Mouse (Mus musculus) brain, embryonic 14.5 days (tissue): ENCODE data around the gene Rbpj. TPM values are rescaled to one million over a fixed set of nuclear protein-coding genes. Genes with fewer than 3 reads are reported as not detected.
A peak's percentile ranks its signal among the peaks of the same experiment; 100 is the strongest.

Experiments used
- DNase-seq: peaks from one replicate; pipeline ENCODE4 v3.0.0-alpha.2; 2011; ENCODE audit warnings: low read depth
- CTCF ChIP-seq: fragments of 200-500 bp; IDR thresholded peaks from 2 replicates; pipeline ENCODE4 v1.5.1; 2012; ENCODE audit warnings: inconsistent platforms, mild to moderate bottlenecking, moderate library complexity, borderline replicate concordance; ENCODE audit not compliant: insufficient read depth, insufficient read length; ENCODE audit errors: extremely low read depth
- POLR2A ChIP-seq: fragments of 200-500 bp; IDR thresholded peaks from 2 replicates; pipeline ENCODE4 v1.6.1; 2012; ENCODE audit warnings: mild to moderate bottlenecking, inconsistent platforms, borderline replicate concordance; ENCODE audit not compliant: poor library complexity, insufficient read depth, insufficient read length, severe bottlenecking; ENCODE audit errors: extremely low read depth
- polyA plus RNA-seq: library from polyadenylated mRNA; depleted of rRNA; stranded (reverse); fragments of >200 nt; gene quantifications from 2 replicates; pipeline ENCODE4 v1.2.3, GENCODE M21; 2012

Gene Rbpj
- polyA plus RNA-seq, 1 experiment: 62.6 TPM

GRCm38 (mm10) chr5:53450945-53451344 lies 15.0 kb upstream of the Rbpj start:
- no peak for DNase-seq

GRCm38 (mm10) chr5:53451829-53452228 lies 14.1 kb upstream of the Rbpj start:
- TF ChIP-seq POLR2A: no peak
- no peak for TF ChIP-seq CTCF
- DNase-seq: no peak

More at GRCm38 (mm10) chr5:53450945-53451344, 15.0 kb upstream of the Rbpj start:
- no peak for TF ChIP-seq CTCF
- TF ChIP-seq POLR2A: no peak

- DNase-seq: no peak
- no peak for TF ChIP-seq CTCF
- no peak for TF ChIP-seq POLR2A
Observed at GRCm38 (mm10) chr5:53452920-53453319, 13.0 kb upstream of the Rbpj start.

GRCm38 (mm10) chr5:53454706-53455105 lies 11.2 kb upstream of the Rbpj start:
- TF ChIP-seq CTCF (no peak), POLR2A (no peak)
- DNase-seq: no peak

GRCm38 (mm10) chr5:53455459-53455858 lies 10.5 kb upstream of the Rbpj start:
- no peak for DNase-seq
- TF ChIP-seq POLR2A (no peak), CTCF (no peak)

- DNase-seq: no peak
- TF ChIP-seq CTCF (no peak), POLR2A (no peak)
Observed at GRCm38 (mm10) chr5:53460196-53460595, 5.8 kb upstream of the Rbpj start.

GRCm38 (mm10) chr5:53463098-53464018 lies 2.6 kb upstream of the Rbpj start:
- DNase-seq: no peak
- no peak for TF ChIP-seq CTCF
- no peak for TF ChIP-seq POLR2A

GRCm38 (mm10) chr5:53466422-53467333 lies 726 bp downstream of the Rbpj start:
- DNase-seq: no peak
- TF ChIP-seq CTCF (no peak), POLR2A (no peak)

- no peak for DNase-seq
- TF ChIP-seq CTCF (no peak), POLR2A (no peak)
Observed at GRCm38 (mm10) chr5:53467602-53468001, 1.6 kb downstream of the Rbpj start.

- TF ChIP-seq POLR2A (no peak), CTCF (no peak)
- DNase-seq: peak; percentile 23
Observed at GRCm38 (mm10) chr5:53468366-53468765, 2.4 kb downstream of the Rbpj start.
